Comparison of ENCODE assay signal across 29 mouse cellular contexts in genomic region chrX:144325375-144325774, GRCm38 (mm10).
"Had no signal": no experiment of that assay in that cellular context is flagged by ENCODE, and none has a peak within 500 bp of the region (broad histone marks: within the 10 kb centered on the region; RNA-seq: fewer than 3 reads in every experiment).

No protein-coding gene starts in this region.

- DNase-seq: left cerebral cortex, postnatal 4 days; liver; liver, embryonic 13.5 days; liver, postnatal 0 days; lung, adult 18-20 months; lung, adult 2 months; lung, embryonic 14.5 days; lung, postnatal 10 days; lung, postnatal 14 days; lung, postnatal 36 days; lung, postnatal 4 days; midbrain, embryonic 14.5 days had no signal

- H3K4me1 ChIP-seq: limb, embryonic 10.5 days; limb, embryonic 12.5 days; limb, embryonic 13.5 days; limb, embryonic 15.5 days; liver, embryonic 12.5 days; liver, embryonic 13.5 days; liver, embryonic 15.5 days; lung, embryonic 15.5 days; megakaryocyte, embryonic 14.5 days; midbrain, embryonic 10.5 days; midbrain, embryonic 12.5 days; midbrain, embryonic 13.5 days; midbrain, embryonic 15.5 days had no signal

- H3K27me3 ChIP-seq: limb, embryonic 12.5 days; limb, embryonic 13.5 days; limb, embryonic 15.5 days; liver, embryonic 12.5 days; liver, embryonic 13.5 days; liver, embryonic 15.5 days; lung, embryonic 15.5 days; megakaryocyte, embryonic 14.5 days; midbrain, embryonic 12.5 days; midbrain, embryonic 13.5 days; midbrain, embryonic 15.5 days had no signal

- H3K36me3 ChIP-seq: limb, embryonic 15.5 days; liver, embryonic 13.5 days; liver, embryonic 15.5 days; lung, embryonic 15.5 days; midbrain, embryonic 12.5 days; midbrain, embryonic 13.5 days; midbrain, embryonic 15.5 days had no signal

- H3K4me2 ChIP-seq: limb, embryonic 12.5 days; limb, embryonic 13.5 days; limb, embryonic 15.5 days; liver, embryonic 11.5 days; liver, embryonic 12.5 days; liver, embryonic 13.5 days; liver, embryonic 15.5 days; lung, embryonic 14.5 days; lung, embryonic 15.5 days; midbrain, embryonic 11.5 days; midbrain, embryonic 12.5 days; midbrain, embryonic 13.5 days; midbrain, embryonic 15.5 days had no signal

- H3K9ac ChIP-seq: limb, embryonic 12.5 days; limb, embryonic 13.5 days; limb, embryonic 15.5 days; liver, embryonic 12.5 days; liver, embryonic 13.5 days; liver, embryonic 14.5 days; liver, embryonic 15.5 days; liver, postnatal 0 days; lung, embryonic 14.5 days; lung, embryonic 15.5 days; midbrain, embryonic 12.5 days; midbrain, embryonic 13.5 days; midbrain, embryonic 15.5 days had no signal

- H3K9me3 ChIP-seq: limb, embryonic 10.5 days; limb, embryonic 12.5 days; limb, embryonic 13.5 days; limb, embryonic 15.5 days; liver, embryonic 12.5 days; liver, embryonic 13.5 days; liver, embryonic 15.5 days; lung, embryonic 15.5 days; megakaryocyte, embryonic 14.5 days; midbrain, embryonic 10.5 days; midbrain, embryonic 12.5 days; midbrain, embryonic 13.5 days; midbrain, embryonic 15.5 days had no signal

- H3K4me3 ChIP-seq: limb, embryonic 10.5 days; limb, embryonic 12.5 days; limb, embryonic 13.5 days; limb, embryonic 15.5 days; liver, embryonic 12.5 days; liver, embryonic 13.5 days; liver, embryonic 15.5 days; lung, embryonic 15.5 days; megakaryocyte, embryonic 14.5 days; midbrain, embryonic 10.5 days; midbrain, embryonic 12.5 days; midbrain, embryonic 13.5 days; midbrain, embryonic 15.5 days; myocyte had no signal

- H3K27ac ChIP-seq: limb, embryonic 10.5 days; limb, embryonic 12.5 days; limb, embryonic 13.5 days; limb, embryonic 15.5 days; liver, embryonic 12.5 days; liver, embryonic 13.5 days; liver, embryonic 14.5 days; liver, embryonic 15.5 days; lung, embryonic 15.5 days; macrophage; midbrain, embryonic 10.5 days; midbrain, embryonic 12.5 days; midbrain, embryonic 13.5 days; midbrain, embryonic 15.5 days had no signal
